Mouse (Mus musculus) intestine, embryonic 16.5 days (tissue): ENCODE measurements at regions not wholly inside any gene's neighbourhood (a gene's known extent, or its start where the extent isn't known, plus 50 kb on each side); places are given as distances from the start of the nearest gene placed in this dataset.
"Not testable (repeated sequence)": the region's sequence is repeated elsewhere in the genome, so short reads cannot be mapped to it uniquely, and the experiment has no call there.

Source experiments
- ATAC-seq: fragments of 200-750 bp; cut with Nextera tagmentation; 2 replicates; pipeline ENCODE4 v1.8.0; 2017; ENCODE audit warnings: moderate TSS enrichment, moderate library complexity
- H3K27ac ChIP-seq: fragments of 300-500 bp; sonication (generic); 2 replicates; pipeline ENCODE4 v1.5.1; 2014; ENCODE audit warnings: mild to moderate bottlenecking, low read length
- H3K27me3 ChIP-seq: fragments of 300-500 bp; sonication (generic); replicated peaks from 2 replicates; pipeline ENCODE4 v1.6.1; 2014; ENCODE audit warnings: low read length, control low read depth, mixed read lengths; ENCODE audit not compliant: control insufficient read depth, insufficient read depth
- H3K36me3 ChIP-seq: fragments of 300-500 bp; sonication (generic); 2 replicates; pipeline ENCODE4 v1.6.1; 2014; ENCODE audit warnings: low read length, control low read depth; ENCODE audit not compliant: control insufficient read depth, insufficient read depth
- H3K4me1 ChIP-seq: fragments of 300-500 bp; sonication (generic); 2 replicates; pipeline ENCODE4 v1.6.1; 2014; ENCODE audit warnings: low read length, control low read depth, mixed read lengths; ENCODE audit not compliant: control insufficient read depth, insufficient read depth
- H3K4me2 ChIP-seq: fragments of 300-500 bp; sonication (generic); 2 replicates; pipeline ENCODE4 v1.6.1; 2014; ENCODE audit warnings: low read depth, low read length, control low read depth
- H3K4me3 ChIP-seq: fragments of 300-500 bp; sonication (generic); 2 replicates; pipeline ENCODE4 v1.5.1; 2014; ENCODE audit warnings: mild to moderate bottlenecking, low read length
- H3K9ac ChIP-seq: fragments of 300-500 bp; sonication (generic); 2 replicates; pipeline ENCODE4 v1.6.1; 2014; ENCODE audit warnings: low read depth, low read length
- H3K9me3 ChIP-seq: fragments of 300-500 bp; sonication (generic); 2 replicates; pipeline ENCODE4 v1.6.1; 2016; ENCODE audit warnings: low read length, control low read depth; ENCODE audit not compliant: control insufficient read depth
- WGBS: fragments of 180-500 bp; shearing (Covaris S2); extraction: QIAGEN DNeasy Blood & Tissue Kit; methylation state at CpG from one replicate; pipeline ENCODE4 v1.1.7; 2014; 5-methylcytosine and 5-hydroxymethylcytosine counted together

DNA sequence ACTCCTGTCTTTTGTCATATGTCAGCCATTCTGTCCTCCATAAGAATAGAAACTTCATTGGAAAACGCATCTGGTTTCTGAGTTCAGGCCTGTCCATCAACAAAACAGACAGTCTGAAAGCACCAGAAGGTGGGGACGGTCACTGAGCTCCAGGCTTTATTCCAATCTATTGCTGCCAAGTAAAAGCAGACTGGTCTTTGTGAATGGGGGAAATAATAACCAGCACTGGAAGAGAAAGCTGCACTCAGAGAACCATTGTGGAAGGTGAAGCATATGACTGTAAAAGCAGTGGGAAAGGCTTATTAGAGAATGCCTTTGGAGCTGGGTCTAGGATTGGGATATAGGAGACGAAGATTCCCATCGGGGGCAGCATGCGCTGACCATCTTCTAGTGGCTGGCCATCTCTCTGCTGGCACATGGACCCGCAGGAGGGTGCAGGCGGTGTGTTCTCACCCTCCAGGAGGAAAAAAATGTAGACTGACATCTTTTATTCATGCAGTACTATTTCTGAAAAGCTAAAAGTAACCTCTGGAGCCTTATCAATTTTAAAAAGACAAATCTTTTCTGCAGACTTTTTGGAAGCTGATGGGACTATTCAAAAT lies 1638.0 kb downstream of the Car8 start:
- WGBS = 65% methylated on average over 7 of the region's 7 CpGs
- no peaks in the 10 kb centered on the region for H3K36me3 ChIP-seq
- no peak for ATAC-seq

DNA sequence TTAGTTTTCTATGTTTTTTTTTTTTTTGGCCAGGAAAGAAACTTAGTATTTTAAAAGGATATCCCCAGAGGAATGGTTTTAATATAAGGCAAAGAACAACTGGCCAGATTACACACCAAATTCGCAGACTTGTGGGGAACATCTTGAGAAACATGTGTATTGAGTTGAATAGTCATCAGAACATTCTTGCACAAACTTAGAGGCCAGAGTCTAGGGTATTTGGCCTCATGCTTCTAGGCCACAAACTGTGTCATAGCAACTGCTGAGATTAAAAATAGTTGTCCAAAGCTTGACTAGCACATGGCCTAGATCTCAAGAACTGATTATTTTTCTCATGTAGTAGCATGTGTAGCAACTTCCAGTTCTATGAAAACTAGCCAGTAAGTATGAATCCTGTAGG lies 1642.5 kb downstream of the Car8 start:
- Histone ChIP-seq H3K4me2 (no peak overlapping the region), H3K27me3 (no peaks in the 10 kb centered on the region), H3K9ac (no peak overlapping the region), H3K9me3 (no peaks in the 10 kb centered on the region), H3K4me1 (no peaks in the 10 kb centered on the region), H3K4me3 (no peak overlapping the region), H3K36me3 (no peaks in the 10 kb centered on the region), H3K27ac (no peak overlapping the region)
- 79% methylated on average over 1 of the region's 1 CpGs for WGBS
- no peak for ATAC-seq

More for the DNA sequence above, 1638.0 kb downstream of the Car8 start:
- Histone ChIP-seq H3K4me1 (no peaks in the 10 kb centered on the region), H3K27me3 (no peaks in the 10 kb centered on the region), H3K27ac (no peak overlapping the region), H3K9me3 (no peaks in the 10 kb centered on the region), H3K4me2 (no peak overlapping the region), H3K9ac (no peak overlapping the region), H3K4me3 (no peak overlapping the region)

DNA sequence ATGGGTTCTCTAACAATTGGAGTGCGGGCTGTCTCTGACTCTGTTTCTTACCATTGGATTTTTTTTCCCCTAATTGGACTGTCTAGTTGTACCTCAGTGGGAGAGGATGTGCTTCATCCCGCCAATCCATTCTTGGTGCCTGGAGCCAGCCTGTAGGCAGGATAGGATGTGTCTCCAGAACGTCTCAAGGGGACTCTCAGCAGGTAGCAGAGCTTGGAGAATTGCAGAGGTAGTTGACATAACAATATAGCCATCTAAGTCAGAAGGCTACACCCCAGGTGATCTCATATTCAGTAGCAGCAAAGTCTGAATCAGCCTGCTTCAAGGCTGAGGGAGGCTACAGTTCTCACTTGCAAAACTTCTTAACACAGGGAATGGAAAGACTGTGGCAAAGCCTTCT lies 1646.0 kb downstream of the Car8 start:
- WGBS = 77% methylated on average over 3 of the region's 3 CpGs
- H3K4me1 ChIP-seq, H3K4me3 ChIP-seq, H3K4me2 ChIP-seq, H3K27ac ChIP-seq, H3K27me3 ChIP-seq, H3K9me3 ChIP-seq, H3K9ac ChIP-seq, ATAC-seq, H3K36me3 ChIP-seq: not testable (repeated sequence)

DNA sequence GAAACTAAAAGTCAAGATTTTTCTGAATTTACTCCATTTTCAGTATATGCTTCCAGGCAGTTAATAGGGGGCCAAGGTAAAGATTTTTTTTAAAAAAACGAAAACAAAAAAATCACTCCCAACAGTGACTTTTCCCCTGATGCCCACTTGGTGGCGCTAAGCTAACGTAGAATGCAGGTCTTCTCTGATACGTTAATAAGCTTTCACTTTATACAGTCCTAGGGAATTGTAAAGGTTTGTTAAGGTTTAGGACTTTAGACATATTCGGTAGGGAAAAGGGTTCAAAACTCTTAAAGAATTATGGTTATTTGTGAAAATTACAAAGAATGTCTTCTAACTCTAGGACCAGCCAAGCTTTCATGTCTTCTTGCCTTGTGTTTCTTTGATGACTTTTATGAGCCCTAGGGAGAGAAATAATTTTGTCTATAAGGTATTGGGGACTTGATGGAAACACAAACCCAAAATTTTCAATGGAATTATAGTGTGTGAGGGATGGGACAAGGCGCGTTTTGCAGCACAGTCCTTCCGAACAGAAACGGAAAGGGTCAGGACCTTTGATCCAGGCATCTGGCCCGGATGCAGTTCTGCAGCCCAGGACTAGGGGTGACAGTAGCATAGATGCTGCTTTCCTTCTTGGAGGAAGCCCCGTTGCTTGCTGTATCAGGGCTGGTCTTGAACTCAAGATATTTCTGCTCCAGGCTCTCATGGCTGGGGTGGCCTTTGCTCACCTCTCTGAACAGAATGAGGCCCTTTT lies 1677.1 kb downstream of the Car8 start:
- Histone ChIP-seq H3K4me2 (no peak overlapping the region), H3K27ac (no peak overlapping the region), H3K27me3 (no peaks in the 10 kb centered on the region), H3K4me1 (no peaks in the 10 kb centered on the region), H3K9me3 (no peaks in the 10 kb centered on the region), H3K4me3 (no peak overlapping the region), H3K9ac (no peak overlapping the region), H3K36me3 (no peaks in the 10 kb centered on the region)
- no peak for ATAC-seq
- 31% methylated on average over 11 of the region's 11 CpGs for WGBS

DNA sequence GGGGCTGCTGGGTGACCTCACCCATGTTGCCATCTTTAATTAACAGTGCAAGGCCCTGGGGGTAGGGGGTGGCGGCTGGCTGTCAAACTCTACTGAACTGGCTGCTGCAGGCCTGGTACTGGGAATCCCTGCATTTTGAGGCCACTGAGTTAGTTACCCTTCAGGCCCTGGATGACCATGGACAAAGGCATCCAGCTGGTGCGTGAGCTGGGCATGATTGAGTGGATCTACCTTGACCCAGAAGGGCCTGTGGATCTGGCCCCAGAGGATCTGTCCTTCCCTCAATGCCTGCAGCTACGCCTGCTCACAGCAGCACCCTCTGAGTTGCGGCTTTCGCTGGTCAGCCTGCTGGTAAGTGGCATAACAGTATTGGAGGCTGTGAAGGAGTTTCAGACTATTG lies 1699.2 kb downstream of the Car8 start:
- Histone ChIP-seq H3K4me2 (no peak overlapping the region), H3K9me3 (0 out of 2 replicates have a peak, but pooled peaks cover 5% of the 10 kb centered on the region), H3K9ac (no peak overlapping the region), H3K36me3 (no peaks in the 10 kb centered on the region), H3K4me3 (no peak overlapping the region), H3K27me3 (no peaks in the 10 kb centered on the region), H3K4me1 (no peaks in the 10 kb centered on the region), H3K27ac (no peak overlapping the region)
- WGBS = 93% methylated on average over 5 of the region's 5 CpGs
- ATAC-seq = no peak

DNA sequence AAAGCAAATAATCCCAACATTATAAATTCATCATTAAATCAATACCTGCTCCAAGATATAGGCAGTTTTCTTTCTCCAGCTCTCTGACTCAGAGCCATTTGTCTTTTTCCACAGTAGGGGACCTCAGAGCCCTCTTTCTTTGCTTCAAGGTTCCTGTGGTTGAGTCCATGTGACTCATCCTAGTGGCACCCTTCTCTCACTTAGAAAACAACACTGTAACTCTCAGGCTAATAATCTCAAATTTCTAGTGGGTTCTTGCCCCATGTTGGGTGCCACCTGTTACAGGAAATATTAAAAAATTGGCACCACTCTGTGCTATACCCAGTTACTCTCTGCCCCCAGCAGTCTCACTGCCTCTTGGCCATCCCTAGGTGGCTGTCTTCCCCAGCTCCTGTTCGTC lies 1706.4 kb downstream of the Car8 start:
- H3K4me1 ChIP-seq = no peaks in the 10 kb centered on the region
- H3K27ac ChIP-seq = no peak overlapping the region
- no peaks in the 10 kb centered on the region for H3K9me3 ChIP-seq
- H3K36me3 ChIP-seq = no peaks in the 10 kb centered on the region
- ATAC-seq = no peak
- H3K9ac ChIP-seq = no peak overlapping the region
- 73% methylated on average over 1 of the region's 1 CpGs for WGBS
- H3K27me3 ChIP-seq = no peaks in the 10 kb centered on the region
- no peak overlapping the region for H3K4me3 ChIP-seq
- H3K4me2 ChIP-seq = no peak overlapping the region

DNA sequence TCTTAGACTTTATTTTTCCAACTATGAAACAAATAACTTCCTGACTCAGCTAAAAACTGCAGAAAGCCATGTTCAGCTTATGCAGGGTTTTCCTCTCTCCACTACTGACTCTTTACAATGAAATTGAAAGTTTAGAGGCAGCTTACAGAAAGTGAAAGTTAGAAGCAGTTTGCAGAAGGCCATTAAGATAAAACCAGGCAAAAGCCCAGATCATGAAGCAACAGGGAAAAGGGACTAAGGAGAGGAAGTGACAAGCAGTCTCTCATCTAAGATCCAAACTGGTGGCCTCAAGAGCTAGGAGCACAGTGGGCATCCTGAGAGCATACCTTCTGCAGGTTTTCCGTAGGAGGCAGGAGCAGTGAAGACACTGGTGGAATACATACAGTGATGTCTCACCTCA lies 1721.2 kb downstream of the Car8 start:
- no peak overlapping the region for H3K9ac ChIP-seq
- no peak overlapping the region for H3K4me3 ChIP-seq
- H3K27ac ChIP-seq = no peak overlapping the region
- H3K9me3 ChIP-seq = no peaks in the 10 kb centered on the region
- H3K27me3 ChIP-seq = no peaks in the 10 kb centered on the region
- H3K36me3 ChIP-seq = no peaks in the 10 kb centered on the region
- no peak for ATAC-seq
- H3K4me2 ChIP-seq = no peak overlapping the region
- 85% methylated on average over 1 of the region's 1 CpGs for WGBS
- H3K4me1 ChIP-seq = no peaks in the 10 kb centered on the region

DNA sequence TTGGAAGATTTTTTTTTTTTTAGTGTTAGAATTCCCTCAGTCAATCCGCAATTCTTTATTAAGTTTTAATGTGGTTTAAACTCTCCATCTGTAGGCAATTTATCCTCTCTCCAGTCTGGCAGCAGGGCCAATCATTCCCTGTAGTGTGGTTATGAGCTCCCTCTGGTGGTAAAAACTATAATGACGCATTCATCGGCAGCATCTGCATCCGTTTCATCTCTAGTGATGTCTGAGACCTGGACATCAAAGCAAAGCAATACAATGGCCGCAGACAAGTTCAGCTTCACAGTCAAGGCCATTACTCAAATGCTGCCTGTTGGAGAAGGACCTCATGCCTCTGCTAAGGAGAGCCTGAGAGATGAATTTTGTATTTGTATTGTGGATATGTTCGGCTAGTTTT lies 1721.7 kb upstream of the Impad1 start:
- Histone ChIP-seq H3K4me3 (no peak overlapping the region), H3K4me1 (no peaks in the 10 kb centered on the region), H3K4me2 (no peak overlapping the region), H3K9me3 (no peaks in the 10 kb centered on the region), H3K27ac (no peak overlapping the region), H3K9ac (no peak overlapping the region), H3K36me3 (no peaks in the 10 kb centered on the region), H3K27me3 (no peaks in the 10 kb centered on the region)
- no peak; the same call in 1 of the 2 replicates for ATAC-seq
- 22% methylated on average over 6 of the region's 6 CpGs for WGBS

DNA sequence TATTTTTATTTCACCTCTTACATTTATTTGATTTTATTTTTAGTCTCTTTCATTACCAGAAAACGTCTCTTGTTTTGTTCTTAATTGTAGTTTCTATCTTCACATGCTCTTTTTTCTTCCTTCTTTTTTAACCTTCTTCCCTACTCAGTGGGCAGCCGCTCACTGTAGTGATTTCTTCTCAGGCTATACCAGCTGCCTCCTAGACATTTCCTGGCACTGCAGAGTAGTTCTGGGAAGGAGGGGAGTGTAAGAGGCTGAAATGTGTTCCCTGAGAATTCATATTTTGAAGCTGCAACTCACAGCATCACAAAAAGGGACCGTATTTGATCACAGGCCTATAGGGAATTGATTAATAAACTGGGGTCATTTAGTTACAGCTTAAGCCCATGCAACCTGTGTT lies 1720.5 kb upstream of the Impad1 start:
- H3K4me1 ChIP-seq = no peaks in the 10 kb centered on the region
- H3K27ac ChIP-seq = no peak overlapping the region
- no peak overlapping the region for H3K4me2 ChIP-seq
- H3K9me3 ChIP-seq = no peaks in the 10 kb centered on the region
- H3K27me3 ChIP-seq = no peaks in the 10 kb centered on the region
- 68% methylated on average over 3 of the region's 3 CpGs for WGBS
- no peaks in the 10 kb centered on the region for H3K36me3 ChIP-seq
- H3K9ac ChIP-seq = no peak overlapping the region
- no peak overlapping the region for H3K4me3 ChIP-seq
- no peak for ATAC-seq
